Mouse (Mus musculus): ENCODE measurements around the gene Hist1h2bh. TPM values are rescaled to one million over a fixed set of nuclear protein-coding genes. Genes with fewer than 3 reads are reported as not detected.
"Not testable (repeated sequence)": the region's sequence is repeated elsewhere in the genome, so short reads cannot be mapped to it uniquely, and the experiment has no call there.

Hist1h2bh gene
- polyA plus RNA-seq, 1 experiment: 37.8 TPM

DNA sequence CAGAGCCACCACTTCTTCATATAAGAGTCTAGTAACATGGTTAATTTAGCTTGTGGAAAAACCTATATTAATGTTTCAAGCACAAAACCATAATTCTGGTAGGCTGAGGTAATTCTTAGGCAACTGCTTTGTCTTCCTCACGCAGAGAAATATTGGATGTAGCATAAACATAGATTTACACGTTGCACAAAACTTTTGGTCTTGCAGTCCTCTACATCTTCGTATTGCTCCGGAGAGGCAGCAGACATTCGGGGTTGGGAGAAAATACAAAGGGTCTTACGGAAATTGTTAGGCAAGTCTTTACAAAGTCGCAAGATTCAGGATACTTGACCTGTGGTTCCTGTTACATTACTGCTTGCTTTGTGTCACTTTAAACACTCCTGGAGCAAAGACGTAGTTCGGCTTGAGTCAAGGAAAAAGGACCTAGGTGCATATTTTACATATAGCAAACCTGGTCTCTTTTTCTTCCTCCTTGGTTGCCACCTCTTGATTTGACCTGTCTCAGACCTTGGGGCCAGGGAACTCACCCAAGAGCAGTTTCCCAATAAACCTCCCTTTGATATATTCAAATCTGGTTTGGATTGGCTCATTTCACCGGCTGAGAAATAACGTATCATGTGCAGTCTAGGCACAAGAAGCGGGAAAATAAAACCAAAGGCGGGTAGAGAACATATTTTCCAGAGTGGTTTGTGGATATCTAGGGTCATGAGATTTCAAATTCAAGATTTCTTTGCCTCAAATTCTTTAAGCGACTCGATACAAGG lies 8.6 kb downstream of the Hist1h2bh start:
- WGBS: under 1% methylated on average over 15 of the region's 15 CpGs
- no peak for TF ChIP-seq POLR2A (IDR thresholded peaks at IDR 0.05; ENCODE audit: control insufficient read depth, extremely low read depth, insufficient read depth, low read length, poor library complexity)
- no peak for TF ChIP-seq CTCF (IDR thresholded peaks at IDR 0.05; ENCODE audit: borderline replicate concordance, control insufficient read depth, extremely low read depth, insufficient read depth, low read length, poor library complexity)
- Histone ChIP-seq H3K27ac (ENCODE audit: control insufficient read depth, insufficient read depth, low read length) (no peak overlapping the region; the same call in none of the 2 replicates), H3K27me3 (ENCODE audit: control insufficient read depth, insufficient read depth, low read length) (no peaks in the 10 kb centered on the region), H3K36me3 (ENCODE audit: control insufficient read depth, insufficient read depth, low read length) (no peaks in the 10 kb centered on the region), H3K4me3 (ENCODE audit: control insufficient read depth, insufficient read depth, low read length) (no peak overlapping the region), H3K4me1 (replicated peaks; ENCODE audit: control insufficient read depth, insufficient read depth, low read length) (peaks cover 6% of the 10 kb centered on the region)
- DNase-seq: no peak

GRCm38 (mm10) chr13:23533560-23534367 lies 9.4 kb downstream of the Hist1h2bh start, which contains the start of gene Hist1h2af:
Gene Hist1h2af, plus strand, starts transcription at chr13:23533906.
- peak; percentile 64 for DNase-seq
- H3K4me1 ChIP-seq (replicated peaks; ENCODE audit: control insufficient read depth, insufficient read depth, low read length); H3K27me3 ChIP-seq (ENCODE audit: control insufficient read depth, insufficient read depth, low read length); H3K36me3 ChIP-seq (ENCODE audit: control insufficient read depth, insufficient read depth, low read length): not testable (repeated sequence)
- Histone ChIP-seq H3K27ac (ENCODE audit: control insufficient read depth, insufficient read depth, low read length) (peak within 1 kb of the TSS; percentile 92), H3K4me3 (ENCODE audit: control insufficient read depth, insufficient read depth, low read length) (peak within 1 kb of the TSS; percentile 54)
- under 1% methylated on average over 29 of the region's 53 CpGs for WGBS

GRCm38 (mm10) chr13:23532262-23533075 lies 10.7 kb downstream of the Hist1h2bh start:
- TF ChIP-seq POLR2A (IDR thresholded peaks at IDR 0.05; ENCODE audit: control insufficient read depth, extremely low read depth, insufficient read depth, low read length, poor library complexity) (no peak), CTCF (IDR thresholded peaks at IDR 0.05; ENCODE audit: borderline replicate concordance, control insufficient read depth, extremely low read depth, insufficient read depth, low read length, poor library complexity) (no peak)
- H3K27me3 ChIP-seq (ENCODE audit: control insufficient read depth, insufficient read depth, low read length): no peaks in the 10 kb centered on the region
- peak overlapping the region; percentile 82 for H3K27ac ChIP-seq (ENCODE audit: control insufficient read depth, insufficient read depth, low read length)
- no peaks in the 10 kb centered on the region for H3K36me3 ChIP-seq (ENCODE audit: control insufficient read depth, insufficient read depth, low read length)
- WGBS: 22% methylated on average over 9 of the region's 9 CpGs
- H3K4me1 ChIP-seq (replicated peaks; ENCODE audit: control insufficient read depth, insufficient read depth, low read length): peaks cover 6% of the 10 kb centered on the region
- peak overlapping the region; percentile 5; the same call in 1 of the 2 replicates for H3K4me3 ChIP-seq (ENCODE audit: control insufficient read depth, insufficient read depth, low read length)
- no peak for DNase-seq

DNA sequence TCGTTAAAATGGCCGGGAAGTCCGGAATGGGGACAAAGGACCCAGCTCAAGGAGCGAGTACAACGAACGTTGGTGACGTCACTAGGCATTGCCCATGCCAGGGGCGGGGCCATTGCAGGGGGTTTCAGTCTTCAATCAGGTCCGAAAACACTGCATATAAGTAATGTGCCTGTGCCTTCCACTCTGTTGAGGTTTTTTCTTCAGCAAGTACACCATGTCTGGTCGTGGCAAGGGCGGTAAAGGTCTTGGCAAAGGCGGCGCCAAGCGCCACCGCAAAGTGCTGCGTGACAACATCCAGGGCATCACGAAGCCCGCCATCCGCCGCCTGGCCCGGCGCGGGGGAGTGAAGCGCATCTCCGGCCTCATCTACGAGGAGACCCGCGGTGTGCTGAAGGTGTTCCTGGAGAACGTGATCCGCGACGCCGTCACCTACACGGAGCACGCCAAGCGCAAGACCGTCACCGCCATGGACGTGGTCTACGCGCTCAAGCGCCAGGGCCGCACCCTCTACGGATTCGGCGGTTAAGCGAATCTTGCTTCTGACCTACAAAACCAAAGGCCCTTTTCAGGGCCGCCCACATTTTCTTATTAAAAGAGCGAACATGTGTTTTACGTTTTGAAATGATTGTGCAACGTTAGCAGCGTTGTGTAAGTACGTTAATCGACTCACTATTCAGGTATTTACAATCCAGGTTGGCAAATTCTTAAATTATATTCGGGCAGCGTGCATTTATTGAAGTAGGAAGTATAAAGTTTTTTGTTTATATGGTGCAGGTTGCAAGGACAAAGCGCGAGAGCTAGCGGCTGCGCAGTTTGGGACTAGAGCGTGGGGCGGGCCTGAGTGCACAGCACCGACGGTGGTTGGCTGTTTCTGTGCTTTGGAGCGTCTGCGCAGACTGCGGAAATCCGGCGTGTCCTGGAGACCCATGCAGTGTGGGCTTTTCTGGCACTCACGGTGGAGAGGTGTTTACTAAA lies 12.0 kb downstream of the Hist1h2bh start, which contains the start of gene Hist1h4h:
TSS of gene Hist1h4h (plus strand) at position 150 of the 975 bp plus-strand sequence.
- peaks cover 6% of the 10 kb centered on the region for H3K4me1 ChIP-seq (replicated peaks; ENCODE audit: control insufficient read depth, insufficient read depth, low read length)
- no peaks in the 10 kb centered on the region for H3K27me3 ChIP-seq (ENCODE audit: control insufficient read depth, insufficient read depth, low read length)
- under 1% methylated on average over 63 of the region's 70 CpGs for WGBS
- H3K4me3 ChIP-seq (ENCODE audit: control insufficient read depth, insufficient read depth, low read length): peak within 1 kb of the TSS; percentile 42
- peak within 1 kb of the TSS; percentile 83 for H3K27ac ChIP-seq (ENCODE audit: control insufficient read depth, insufficient read depth, low read length)
- DNase-seq: peak; percentile 97
- TF ChIP-seq POLR2A (IDR thresholded peaks at IDR 0.05; ENCODE audit: control insufficient read depth, extremely low read depth, insufficient read depth, low read length, poor library complexity) (peak; percentile 98), CTCF (IDR thresholded peaks at IDR 0.05; ENCODE audit: borderline replicate concordance, control insufficient read depth, extremely low read depth, insufficient read depth, low read length, poor library complexity) (0 out of 2 replicates have a peak, but pooled peaks have one; percentile 25)
- no peaks in the 10 kb centered on the region for H3K36me3 ChIP-seq (ENCODE audit: control insufficient read depth, insufficient read depth, low read length)

GRCm38 (mm10) chr13:23530181-23530900 lies 12.9 kb downstream of the Hist1h2bh start:
- WGBS: under 1% methylated on average over 20 of the region's 20 CpGs
- no peak for TF ChIP-seq POLR2A (IDR thresholded peaks at IDR 0.05; ENCODE audit: control insufficient read depth, extremely low read depth, insufficient read depth, low read length, poor library complexity)
- no peak for TF ChIP-seq CTCF (IDR thresholded peaks at IDR 0.05; ENCODE audit: borderline replicate concordance, control insufficient read depth, extremely low read depth, insufficient read depth, low read length, poor library complexity)
- H3K4me3 ChIP-seq (ENCODE audit: control insufficient read depth, insufficient read depth, low read length): peak overlapping the region; percentile 42
- peak overlapping the region; percentile 83 for H3K27ac ChIP-seq (ENCODE audit: control insufficient read depth, insufficient read depth, low read length)
- peaks cover 6% of the 10 kb centered on the region for H3K4me1 ChIP-seq (replicated peaks; ENCODE audit: control insufficient read depth, insufficient read depth, low read length)
- no peaks in the 10 kb centered on the region for H3K27me3 ChIP-seq (ENCODE audit: control insufficient read depth, insufficient read depth, low read length)
- H3K36me3 ChIP-seq (ENCODE audit: control insufficient read depth, insufficient read depth, low read length): no peaks in the 10 kb centered on the region
- peak; percentile 75 for DNase-seq

Data from thymus, adult 2 months (tissue).